Mouse (Mus musculus) heart, embryonic 14.5 days (tissue): ENCODE results near the gene Ppp1r37. TPM values are rescaled to one million over a fixed set of nuclear protein-coding genes. Genes with fewer than 3 reads are reported as not detected.

Source experiments
- ATAC-seq: fragments of 200-750 bp; cut with Nextera tagmentation; 2 replicates; pipeline ENCODE4 v1.8.0; 2017; ENCODE audit warnings: low read depth, moderate TSS enrichment; ENCODE audit not compliant: insufficient number of reproducible peaks, insufficient read depth, low FRiP score
- H3K27ac ChIP-seq, 2 experiments: fragments of 200-500 bp in 1 of 2; fragments of 300-500 bp in 1 of 2; sonication (generic) in 1 of 2; replicated peaks in 1 of 2; 2 replicates each; pipeline ENCODE4 v1.5.1; 2012 to 2014; ENCODE audit warnings: low read depth in 2 of 2, low read length in 2 of 2, control low read depth in 1 of 2, mild to moderate bottlenecking in 1 of 2, mixed read lengths in 1 of 2; ENCODE audit not compliant: control insufficient read depth in 1 of 2, insufficient read depth in 1 of 2
- H3K27me3 ChIP-seq: fragments of 300-500 bp; sonication (generic); 2 replicates; pipeline ENCODE4 v1.6.1; 2014; ENCODE audit warnings: mild to moderate bottlenecking, low read length, control low read depth; ENCODE audit not compliant: control insufficient read depth, insufficient read depth
- H3K36me3 ChIP-seq: fragments of 300-500 bp; sonication (generic); 2 replicates; pipeline ENCODE4 v1.6.1; 2014; ENCODE audit warnings: mild to moderate bottlenecking, control low read depth, low read length, mixed read lengths; ENCODE audit not compliant: control insufficient read depth, insufficient read depth
- H3K4me1 ChIP-seq, 2 experiments: fragments of 200-500 bp in 1 of 2; fragments of 300-500 bp in 1 of 2; sonication (generic) in 1 of 2; 2 replicates each; pipeline ENCODE4 v1.6.1; 2012 to 2014; ENCODE audit warnings: low read length in 2 of 2, control low read depth in 1 of 2, mixed read lengths in 1 of 2; ENCODE audit not compliant: control insufficient read depth in 2 of 2, insufficient read depth in 2 of 2
- H3K4me2 ChIP-seq: fragments of 300-500 bp; sonication (generic); 2 replicates; pipeline ENCODE4 v1.6.1; 2014; ENCODE audit warnings: mild to moderate bottlenecking, low read length
- H3K4me3 ChIP-seq, 2 experiments: fragments of 200-500 bp in 1 of 2; fragments of 300-500 bp in 1 of 2; sonication (generic) in 1 of 2; 2 replicates each; pipeline ENCODE4 v1.5.1; 2012 to 2014; ENCODE audit warnings: low read length in 2 of 2, mild to moderate bottlenecking in 2 of 2, control low read depth in 1 of 2, low read depth in 1 of 2, moderate library complexity in 1 of 2; ENCODE audit not compliant: control insufficient read depth in 1 of 2, insufficient read depth in 1 of 2
- H3K9ac ChIP-seq: fragments of 300-500 bp; sonication (generic); 2 replicates; pipeline ENCODE4 v1.6.1; 2014; ENCODE audit warnings: mild to moderate bottlenecking, low read length
- H3K9me3 ChIP-seq: fragments of 300-500 bp; sonication (generic); 2 replicates; pipeline ENCODE4 v1.6.1; 2016; ENCODE audit warnings: low read length, control low read depth; ENCODE audit not compliant: control insufficient read depth
- WGBS: fragments of 180-500 bp; shearing (Covaris S2); extraction: QIAGEN DNeasy Blood & Tissue Kit; methylation state at CpG from one replicate; pipeline ENCODE4 v1.1.7; 2014; 5-methylcytosine and 5-hydroxymethylcytosine counted together
- polyA plus RNA-seq: library from polyadenylated mRNA; unstranded; fragments of >200 nt; fragmentation: Nextera tagmentation; extraction: Ambion mirVana; gene quantifications from 2 replicates; pipeline ENCODE4 v1.2.1, GENCODE M21; 2014

Ppp1r37 gene
- polyA plus RNA-seq, 1 experiment from 2014 or later, result 5.3 TPM

DNA sequence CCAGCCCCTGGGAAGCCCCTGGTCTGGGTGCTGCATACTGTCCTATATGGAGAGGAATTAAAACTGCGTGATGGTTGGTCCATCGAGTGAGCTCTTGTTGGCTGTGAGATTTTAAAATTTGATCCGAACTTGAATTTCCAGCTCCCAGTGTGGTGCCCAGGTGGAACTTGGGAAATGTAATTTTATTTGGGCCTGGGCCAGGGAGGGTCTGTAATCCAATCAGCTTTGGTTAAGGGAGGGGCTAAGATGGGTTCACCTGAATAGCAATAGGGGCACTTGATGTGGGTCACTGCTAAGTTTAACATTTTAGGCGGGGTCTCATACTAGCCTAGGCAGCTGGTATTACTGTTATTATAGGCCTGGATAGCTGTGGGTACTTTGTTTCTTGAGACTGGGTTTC, 15.6 kb upstream of the Ppp1r37 start:
- no peak overlapping the region for H3K4me3 ChIP-seq
- H3K4me2 ChIP-seq, result no peak overlapping the region
- H3K27me3 ChIP-seq, result peaks cover 30% of the 10 kb centered on the region
- H3K36me3 ChIP-seq, result peaks cover 35% of the 10 kb centered on the region
- H3K9ac ChIP-seq, result no peak overlapping the region
- no peak overlapping the region for H3K27ac ChIP-seq
- no peaks in the 10 kb centered on the region for H3K9me3 ChIP-seq
- ATAC-seq, result no peak
- H3K4me1 ChIP-seq, result peaks cover 13 to 15% of the 10 kb centered on the region in 2 experiments; a peak in 3 of 4 replicates
- WGBS, result 59% methylated on average over 4 of the region's 4 CpGs

GRCm38 (mm10) chr7:19577877-19578414, 15.1 kb upstream of the Ppp1r37 start:
- no peak for ATAC-seq
- Histone ChIP-seq H3K4me3 (peak overlapping the region; percentile 37 to 40; a peak in 3 of 4 replicates), H3K4me1 (peaks cover 13 to 15% of the 10 kb centered on the region in 2 experiments; a peak in 3 of 4 replicates), H3K4me2 (peak overlapping the region; percentile 83), H3K27me3 (peaks cover 30% of the 10 kb centered on the region), H3K9ac (peak overlapping the region; percentile 54; the same call in 1 of the 2 replicates), H3K27ac (no peak overlapping the region), H3K36me3 (peaks cover 31% of the 10 kb centered on the region), H3K9me3 (no peaks in the 10 kb centered on the region)
- 12% methylated on average over 10 of the region's 10 CpGs for WGBS

GRCm38 (mm10) chr7:19577141-19577852, 14.4 kb upstream of the Ppp1r37 start, which contains the start of the genes Zfp296 and Gemin7:
TSS of gene Zfp296 (plus strand) at chr7:19577287.
TSS of gene Gemin7 (minus strand) at chr7:19577595.
- H3K27ac ChIP-seq, result no peak within 1 kb of the TSS
- H3K4me1 ChIP-seq, result peaks cover 15 to 16% of the 10 kb centered on the region in 2 experiments; a peak in 3 of 4 replicates
- peaks cover 30% of the 10 kb centered on the region for H3K27me3 ChIP-seq
- peak within 1 kb of the TSS; percentile 54 for H3K9ac ChIP-seq
- H3K36me3 ChIP-seq, result peaks cover 26% of the 10 kb centered on the region
- no peak for ATAC-seq
- under 1% methylated on average over 56 of the region's 56 CpGs for WGBS
- H3K4me3 ChIP-seq, result peak within 1 kb of the TSS; percentile 37 to 40
- H3K4me2 ChIP-seq, result peak within 1 kb of the TSS; percentile 83
- no peaks in the 10 kb centered on the region for H3K9me3 ChIP-seq

GRCm38 (mm10) chr7:19575559-19575958, 12.7 kb upstream of the Ppp1r37 start:
- H3K4me2 ChIP-seq, result no peak overlapping the region
- peaks cover 9% of the 10 kb centered on the region for H3K36me3 ChIP-seq
- peaks cover 17 to 25% of the 10 kb centered on the region in 2 experiments; a peak in 3 of 4 replicates for H3K4me1 ChIP-seq
- no peak for ATAC-seq
- H3K4me3 ChIP-seq, result no peak overlapping the region
- H3K9ac ChIP-seq, result no peak overlapping the region
- peaks cover 30% of the 10 kb centered on the region for H3K27me3 ChIP-seq
- no peaks in the 10 kb centered on the region for H3K9me3 ChIP-seq
- no peak overlapping the region for H3K27ac ChIP-seq
- WGBS, result 68% methylated on average over 3 of the region's 3 CpGs

- peak overlapping the region; percentile 64 to 89 for H3K4me3 ChIP-seq
- H3K4me2 ChIP-seq, result peak overlapping the region; percentile 78
- no peak for ATAC-seq
- H3K27me3 ChIP-seq, result peaks cover 29% of the 10 kb centered on the region
- peaks cover 17 to 25% of the 10 kb centered on the region in 2 experiments; a peak in 3 of 4 replicates for H3K4me1 ChIP-seq
- H3K36me3 ChIP-seq, result peaks cover 15% of the 10 kb centered on the region
- 14% methylated on average over 16 of the region's 16 CpGs for WGBS
- peak overlapping the region; percentile 77 for H3K9ac ChIP-seq
- peak overlapping the region in 1 of 2 experiments; percentile 80; a peak in 2 of 4 replicates for H3K27ac ChIP-seq
- no peaks in the 10 kb centered on the region for H3K9me3 ChIP-seq
Measured at GRCm38 (mm10) chr7:19573776-19574140, 10.9 kb upstream of the Ppp1r37 start.

DNA sequence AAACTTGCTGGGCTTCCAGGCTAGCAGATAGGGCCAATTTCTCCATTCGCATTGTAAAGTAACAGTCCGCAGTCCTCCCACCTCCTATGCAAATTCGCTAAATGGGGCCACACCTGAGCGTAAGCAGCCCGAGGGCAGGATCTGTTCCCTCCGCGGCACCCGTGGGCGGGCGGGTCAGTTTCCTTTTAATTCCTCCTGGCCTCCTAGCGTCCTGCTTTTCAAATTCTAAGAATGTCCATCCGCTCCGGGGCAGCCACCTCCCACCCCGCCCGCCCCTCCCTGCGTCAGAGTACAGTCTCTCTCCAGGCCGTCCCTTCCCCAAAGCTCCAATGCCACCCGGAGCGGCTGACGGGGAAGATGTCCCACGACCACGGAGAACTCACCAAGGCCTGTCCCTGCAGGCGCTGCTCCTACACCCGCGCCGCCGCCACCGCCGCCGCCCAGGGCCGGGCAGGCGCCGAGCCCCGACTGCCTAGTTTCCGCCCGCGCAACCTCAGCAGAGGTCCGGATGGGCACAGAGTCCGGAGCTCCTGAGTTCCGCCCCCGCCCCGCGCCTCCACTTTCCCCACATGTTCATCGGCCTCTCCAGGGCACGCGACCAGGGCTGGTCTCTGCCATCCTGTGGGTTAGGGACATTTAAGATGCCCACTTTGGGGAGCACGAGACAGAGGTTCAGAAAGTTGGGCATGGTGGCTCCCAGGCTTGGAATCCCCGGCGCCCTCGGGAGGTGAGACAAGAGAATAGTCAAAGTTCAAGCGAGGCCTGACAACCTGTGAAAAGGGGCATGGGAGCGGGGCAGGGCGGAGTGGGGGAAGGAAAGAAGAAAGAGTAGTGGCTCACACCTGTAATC, 10.3 kb upstream of the Ppp1r37 start:
- H3K36me3 ChIP-seq, result peaks cover 21% of the 10 kb centered on the region
- under 1% methylated on average over 53 of the region's 53 CpGs for WGBS
- peak overlapping the region; percentile 77 for H3K9ac ChIP-seq
- peak overlapping the region; percentile 64 to 89 for H3K4me3 ChIP-seq
- no peaks in the 10 kb centered on the region for H3K9me3 ChIP-seq
- H3K27me3 ChIP-seq, result peaks cover 23% of the 10 kb centered on the region
- peak; percentile 75 for ATAC-seq
- H3K4me2 ChIP-seq, result peak overlapping the region; percentile 78
- peak overlapping the region; percentile 80 to 83 for H3K27ac ChIP-seq
- peaks cover 17 to 25% of the 10 kb centered on the region in 2 experiments; a peak in 3 of 4 replicates for H3K4me1 ChIP-seq

- Histone ChIP-seq H3K36me3 (peaks cover 47% of the 10 kb centered on the region), H3K4me3 (no peak overlapping the region), H3K4me1 (peaks cover 6 to 12% of the 10 kb centered on the region in 2 experiments; a peak in 3 of 4 replicates), H3K27me3 (no peaks in the 10 kb centered on the region), H3K27ac (no peak overlapping the region), H3K4me2 (no peak overlapping the region), H3K9ac (no peak overlapping the region), H3K9me3 (no peaks in the 10 kb centered on the region)
- WGBS, result 85% methylated on average over 3 of the region's 3 CpGs
- no peak for ATAC-seq
Measured at GRCm38 (mm10) chr7:19569647-19570046, 6.8 kb upstream of the Ppp1r37 start.
